Mouse (Mus musculus): Measurements from ENCODE around the gene Olig3.
"Not testable (repeated sequence)": the region's sequence is repeated elsewhere in the genome, so short reads cannot be mapped to it uniquely, and the experiment has no call there.

Olig3 gene

DNA sequence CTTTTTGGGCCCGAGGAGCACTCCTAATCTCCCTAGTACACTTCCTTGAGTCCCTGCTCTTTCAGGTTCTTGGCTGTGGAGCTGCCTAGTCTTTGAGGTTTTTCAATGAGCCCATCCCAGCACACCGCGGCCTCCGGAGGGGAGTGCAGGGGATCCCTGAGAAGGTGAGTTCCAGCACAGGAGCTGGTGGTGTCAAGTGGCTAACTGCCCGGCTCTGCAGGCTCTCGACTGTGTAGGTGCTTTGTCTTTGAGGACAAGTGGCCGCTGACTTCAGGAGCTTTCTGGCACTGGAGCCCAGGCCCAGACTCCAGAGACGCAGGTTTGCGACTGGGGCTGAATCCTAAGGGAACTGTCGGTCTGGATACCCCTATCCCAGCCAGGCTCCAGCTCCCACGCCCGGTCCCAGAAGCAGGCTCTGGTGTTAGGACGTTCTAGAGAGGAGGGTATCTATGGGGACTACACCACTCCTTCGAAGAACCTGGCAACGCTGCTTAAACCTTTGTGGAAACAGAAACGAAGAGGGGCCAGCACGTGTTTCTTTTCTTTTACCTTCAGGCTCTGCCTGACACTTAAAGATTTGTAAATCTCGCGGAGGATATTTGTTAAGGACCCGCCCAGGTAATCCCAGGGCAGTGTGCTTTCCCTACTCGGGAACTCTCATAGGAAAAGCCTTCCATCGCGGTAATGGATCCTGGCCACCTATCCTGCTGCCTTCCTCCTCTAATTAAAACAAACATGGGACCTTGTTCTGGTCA lies 5.4 kb downstream of the Olig3 start:
- DNase-seq (ENCODE audit: low spot score) = no peak

DNA sequence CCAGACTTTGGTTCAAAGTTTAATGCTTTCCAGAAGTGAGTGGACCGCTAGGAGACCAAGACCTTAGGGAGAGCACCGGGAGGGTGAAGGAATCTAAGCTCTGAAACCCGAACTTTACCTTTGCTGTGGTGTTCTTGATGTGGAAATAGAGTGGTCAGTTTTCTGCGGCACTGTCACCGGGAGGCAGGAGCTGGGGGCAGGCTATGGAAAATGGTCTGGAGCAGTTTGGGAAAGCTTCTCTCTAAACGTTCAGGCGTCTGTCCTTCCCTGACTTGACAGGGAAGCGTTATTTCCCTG lies 5.9 kb downstream of the Olig3 start:
- DNase-seq (ENCODE audit: low spot score) = no peak

DNA sequence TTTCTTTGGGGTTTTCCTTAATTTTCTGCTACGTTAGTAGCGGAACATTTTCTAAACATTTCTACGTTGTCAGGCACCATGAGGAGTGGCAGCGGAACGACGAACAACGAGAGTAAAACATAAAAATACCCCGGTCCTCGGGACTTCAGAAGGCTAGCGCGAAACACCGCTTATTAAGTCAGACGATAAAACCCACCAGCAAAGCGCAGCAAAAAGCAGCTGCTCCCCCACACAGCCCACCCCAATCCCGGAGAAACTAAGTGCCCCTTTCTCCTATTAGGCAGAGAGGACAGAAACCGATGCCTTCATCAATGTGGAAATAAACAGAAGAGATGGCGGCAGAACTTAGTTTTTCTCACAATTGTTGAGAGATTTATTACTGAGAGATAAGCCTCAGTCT lies 6.5 kb downstream of the Olig3 start:
- DNase-seq (ENCODE audit: low spot score) = no peak

DNA sequence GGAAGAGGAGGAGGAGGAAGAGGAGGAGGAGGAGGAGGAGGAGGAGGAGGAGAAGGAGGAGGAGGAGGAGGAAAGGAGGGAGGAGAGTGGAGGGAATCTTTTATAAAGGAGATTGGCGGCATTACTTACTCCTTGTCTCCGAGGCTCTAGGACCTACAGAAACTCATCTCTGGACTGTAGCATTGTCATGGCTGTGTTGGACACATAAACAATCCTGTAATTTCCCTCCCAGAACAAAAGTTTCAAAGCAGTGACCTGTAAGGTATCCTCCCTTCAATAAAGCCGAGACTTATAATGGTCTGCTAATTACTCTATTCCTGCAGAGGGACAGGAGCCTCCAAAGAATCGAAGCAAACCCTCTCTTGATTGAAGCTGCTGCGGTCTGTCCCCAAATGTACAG lies 7.0 kb downstream of the Olig3 start:
- no peak for DNase-seq (ENCODE audit: low spot score)

DNA sequence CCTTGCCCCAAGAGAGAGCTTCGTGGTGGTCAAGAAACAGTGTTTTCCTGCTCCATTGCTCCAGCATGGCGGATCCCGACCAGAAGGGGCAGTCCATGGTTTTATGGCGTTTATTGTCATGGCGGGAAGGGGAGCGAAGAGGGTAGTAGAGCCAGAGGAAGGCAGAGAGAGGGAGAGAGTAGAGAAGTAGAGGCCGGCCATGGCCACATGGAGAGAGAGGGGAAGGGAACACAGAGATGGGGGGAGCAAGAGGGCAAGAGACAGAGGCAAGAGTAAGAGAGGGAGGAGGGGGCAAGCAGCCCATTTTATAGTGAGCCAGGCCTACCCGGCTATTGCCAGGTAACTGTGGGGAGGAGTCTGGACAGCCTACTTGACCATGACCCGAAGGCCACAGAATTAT lies 12.8 kb downstream of the Olig3 start:
- no peak for DNase-seq (ENCODE audit: low spot score)

DNA sequence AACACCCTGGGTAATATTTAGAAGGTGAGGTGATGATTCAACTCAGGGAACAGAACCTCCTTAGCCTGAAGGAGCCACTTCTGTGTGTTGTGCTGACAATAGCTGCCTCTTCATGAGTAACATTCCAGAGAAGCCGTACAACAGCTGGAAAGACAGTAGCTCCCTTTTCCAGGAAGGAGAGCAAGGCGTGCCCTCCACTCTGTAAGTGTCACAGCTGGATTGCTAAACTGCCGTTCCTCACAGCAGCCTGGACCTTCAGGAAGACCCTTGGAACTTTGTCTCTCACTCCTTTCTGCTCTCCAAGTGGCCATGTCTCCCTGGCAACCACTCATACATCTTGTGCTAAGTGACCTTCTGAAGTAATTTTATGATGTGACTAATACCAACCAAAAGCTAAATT lies 13.8 kb downstream of the Olig3 start:
- no peak for DNase-seq (ENCODE audit: low spot score)

DNA sequence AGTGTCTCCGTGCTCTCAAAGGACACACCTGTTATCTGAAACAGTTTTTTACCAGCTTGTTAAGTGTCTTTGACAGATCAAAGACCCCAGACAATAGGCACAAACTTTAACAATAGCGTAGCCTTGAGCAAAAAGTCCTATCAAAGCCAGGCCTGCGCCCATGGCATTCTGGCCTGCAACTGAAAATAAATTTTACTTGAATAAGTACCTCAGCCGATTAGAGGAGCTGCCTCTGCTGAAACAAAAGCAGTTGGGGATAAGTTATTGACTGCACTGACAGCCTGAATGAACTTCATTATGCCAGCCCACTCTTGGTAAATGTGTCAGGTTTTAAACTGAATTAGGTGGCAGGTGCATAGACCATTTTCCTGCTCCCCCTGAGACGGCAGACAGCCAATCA lies 15.9 kb downstream of the Olig3 start:
- DNase-seq (ENCODE audit: low spot score) = no peak

DNA sequence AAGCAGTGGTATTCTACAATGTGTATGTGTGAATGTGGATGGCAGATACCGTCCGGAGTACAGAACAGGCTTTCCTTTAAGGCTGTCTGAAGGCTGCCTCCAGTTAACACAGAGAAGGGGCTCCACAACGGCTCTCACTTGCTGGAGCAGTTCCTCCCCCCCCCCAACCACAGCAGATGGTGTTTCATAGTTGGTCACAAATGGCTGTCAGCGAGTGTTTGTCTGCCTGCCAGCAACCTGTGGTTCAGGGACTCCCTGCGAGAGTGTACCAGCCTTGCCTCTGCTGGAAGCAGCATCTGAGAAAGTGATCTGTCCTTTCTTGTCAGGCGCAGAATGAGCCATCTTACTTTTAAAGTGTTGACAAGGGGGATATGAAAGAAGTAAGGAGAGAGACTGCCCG lies 17.5 kb downstream of the Olig3 start:
- no peak for DNase-seq (ENCODE audit: low spot score)

DNA sequence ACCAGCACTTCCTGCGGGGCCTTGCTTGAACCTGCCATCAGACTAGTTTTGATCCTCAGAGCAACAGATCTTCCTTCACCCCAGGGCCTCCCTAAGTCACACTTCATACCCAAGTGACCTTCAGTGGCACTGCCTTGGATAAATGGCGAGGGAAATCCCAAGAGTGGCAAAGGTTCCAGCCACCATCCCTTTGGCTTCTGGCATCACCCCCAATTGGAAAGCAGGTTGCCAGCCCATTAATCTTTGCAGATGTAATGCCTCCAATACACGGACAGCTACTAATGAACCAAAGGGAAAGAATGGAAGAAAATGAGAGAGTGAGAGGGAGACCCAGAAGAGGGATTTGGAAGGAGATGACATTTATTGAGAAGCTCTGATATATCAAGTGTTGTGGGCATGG lies 18.0 kb downstream of the Olig3 start:
- DNase-seq (ENCODE audit: low spot score) = no peak

DNA sequence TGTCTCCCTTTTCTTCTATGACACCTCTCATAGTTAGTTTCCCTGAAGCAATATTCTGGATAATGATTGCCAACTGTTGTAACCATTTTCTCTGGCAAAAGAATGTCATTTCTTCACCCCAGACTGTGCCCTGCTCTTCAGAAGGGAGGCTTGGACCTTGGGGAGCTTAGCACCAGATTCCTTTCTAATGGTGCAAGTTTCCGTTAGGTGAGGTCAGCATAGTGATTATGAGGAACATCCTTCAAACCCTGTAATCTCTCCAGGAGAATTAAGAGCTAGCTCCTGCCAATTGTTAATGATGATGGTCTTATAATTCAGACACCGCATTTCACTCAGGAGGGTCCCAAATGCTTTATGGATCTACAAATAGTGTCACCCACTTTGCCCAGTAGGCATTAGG lies 19.5 kb downstream of the Olig3 start:
- no peak for DNase-seq (ENCODE audit: low spot score)

DNA sequence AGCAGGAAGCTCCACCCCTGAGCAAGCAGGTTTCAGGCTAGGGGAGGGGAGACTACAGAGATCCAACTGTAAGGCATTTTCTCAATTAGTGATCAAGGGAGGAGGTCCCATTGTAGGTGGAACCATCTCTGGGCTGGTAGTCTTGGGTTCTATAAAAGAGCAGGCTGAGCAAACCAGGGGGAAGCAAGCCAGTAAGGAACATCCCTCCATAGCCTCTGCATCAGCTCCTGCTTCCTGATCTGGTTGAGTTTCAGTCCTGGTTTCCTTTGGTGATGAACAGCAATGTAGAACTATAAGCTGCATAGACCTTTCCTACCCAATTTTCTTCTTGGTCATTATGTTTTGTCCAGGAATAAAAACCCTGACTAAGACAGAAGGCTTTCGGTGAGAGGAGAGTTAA lies 24.6 kb downstream of the Olig3 start:
- DNase-seq (ENCODE audit: low spot score) = not testable (repeated sequence)

DNA sequence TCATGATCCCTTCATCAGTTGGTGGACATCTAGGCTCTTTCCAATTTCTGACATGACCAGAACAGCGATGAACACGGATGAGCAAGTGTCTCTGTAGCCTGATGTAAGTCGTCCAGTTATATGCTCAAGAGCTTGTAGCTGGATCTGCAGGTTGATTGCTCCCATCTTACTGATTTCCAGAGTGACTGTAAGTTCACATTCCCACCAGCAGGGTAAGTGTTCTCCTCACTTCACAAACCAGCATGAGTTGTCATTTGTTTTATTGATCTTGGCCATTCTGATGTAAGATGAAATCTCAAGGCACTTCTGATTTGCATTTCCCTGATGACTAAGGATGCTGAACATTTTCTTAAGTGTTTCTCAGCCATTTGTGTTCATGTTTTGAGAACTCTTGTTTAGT lies 27.8 kb downstream of the Olig3 start:
- DNase-seq (ENCODE audit: low spot score) = no peak

DNA sequence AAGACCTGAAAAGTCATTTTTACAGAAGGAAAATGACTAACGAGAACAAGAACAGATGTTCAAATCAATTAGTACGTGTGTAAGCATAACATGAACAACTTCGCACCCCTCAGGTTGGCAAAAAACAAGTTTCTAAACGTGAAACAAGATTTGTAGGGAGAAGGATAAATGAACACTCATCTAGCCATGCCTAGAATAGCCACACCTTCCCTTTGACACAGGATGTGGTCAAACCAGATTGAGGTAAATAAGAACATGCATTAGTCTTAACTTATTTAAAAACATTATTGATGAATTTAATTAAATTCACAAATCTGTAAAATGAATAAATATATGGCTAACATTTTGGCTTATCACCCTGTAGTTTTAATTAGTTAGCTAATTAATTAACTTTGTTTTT lies 35.5 kb downstream of the Olig3 start:
- DNase-seq (ENCODE audit: low spot score) = no peak

DNA sequence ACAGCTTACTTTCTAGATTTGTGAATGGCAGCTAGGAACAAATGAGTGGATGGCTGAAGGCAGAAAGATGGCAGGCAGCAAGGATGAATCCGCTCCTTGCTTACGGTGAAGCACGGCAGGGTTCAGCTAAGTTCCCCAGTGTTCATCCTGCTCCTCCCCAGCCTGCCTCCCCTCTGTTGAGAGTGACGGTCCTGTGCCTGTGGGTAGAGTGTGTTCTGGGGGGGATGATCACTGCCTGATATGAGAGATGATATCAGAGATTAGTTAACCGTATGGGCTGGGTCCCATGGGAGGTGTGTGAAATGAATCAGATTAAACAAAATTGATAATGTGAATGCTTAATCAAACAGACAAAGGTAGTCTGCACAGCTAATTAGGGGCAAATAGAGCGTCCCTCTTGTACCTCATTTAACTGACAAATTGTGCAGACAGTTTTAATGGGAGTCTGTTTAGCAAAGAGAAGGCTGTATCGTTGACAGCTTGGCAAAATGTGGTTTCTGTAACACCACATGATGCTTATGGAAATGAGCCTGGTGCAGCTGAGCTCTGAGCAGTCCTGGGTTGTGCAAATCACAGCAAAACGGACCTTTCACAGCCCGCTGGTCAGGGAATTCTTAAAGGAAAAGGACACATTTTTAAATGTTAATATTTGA lies 40.3 kb downstream of the Olig3 start:
- DNase-seq (ENCODE audit: low spot score) = no peak

DNA sequence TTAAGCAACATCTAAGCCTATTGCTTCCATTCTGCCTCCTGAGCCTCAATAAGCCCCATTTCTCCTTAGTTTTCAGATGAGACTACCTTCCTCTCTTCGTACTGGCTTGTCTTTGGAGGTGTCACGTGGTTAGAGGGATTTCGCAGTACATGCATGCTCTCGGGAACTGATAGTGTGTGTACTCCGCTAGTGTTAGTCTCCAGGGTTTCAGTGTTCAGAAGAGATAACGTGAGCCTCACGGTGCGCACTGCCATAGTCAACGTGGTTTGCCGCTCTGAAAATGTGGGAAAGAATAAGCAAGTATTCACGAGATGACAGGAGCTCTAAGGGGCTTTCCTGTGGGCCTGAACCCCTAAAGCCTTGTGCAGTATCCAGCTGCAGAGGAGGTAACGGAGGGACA lies 41.1 kb downstream of the Olig3 start:
- no peak for DNase-seq (ENCODE audit: low spot score)

DNA sequence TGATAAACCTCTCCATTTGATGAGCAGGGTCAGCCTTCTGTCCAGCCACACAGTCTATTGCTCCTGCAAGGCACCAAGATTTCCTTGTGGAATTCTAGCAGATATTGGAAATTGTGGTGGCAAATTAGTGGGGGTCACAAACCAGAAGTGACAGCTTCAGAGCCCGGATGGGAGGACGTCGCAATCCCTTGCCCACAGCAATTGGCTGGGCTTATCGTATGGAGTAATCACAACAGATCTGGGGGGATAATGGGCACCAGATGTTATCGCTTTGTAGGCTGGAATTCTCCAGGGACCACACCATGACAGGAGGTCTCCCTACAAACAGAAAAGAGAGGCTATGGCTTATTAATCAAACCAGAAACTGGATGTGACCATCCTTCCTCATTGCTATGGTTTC lies 44.8 kb downstream of the Olig3 start:
- no peak for DNase-seq (ENCODE audit: low spot score)

DNA sequence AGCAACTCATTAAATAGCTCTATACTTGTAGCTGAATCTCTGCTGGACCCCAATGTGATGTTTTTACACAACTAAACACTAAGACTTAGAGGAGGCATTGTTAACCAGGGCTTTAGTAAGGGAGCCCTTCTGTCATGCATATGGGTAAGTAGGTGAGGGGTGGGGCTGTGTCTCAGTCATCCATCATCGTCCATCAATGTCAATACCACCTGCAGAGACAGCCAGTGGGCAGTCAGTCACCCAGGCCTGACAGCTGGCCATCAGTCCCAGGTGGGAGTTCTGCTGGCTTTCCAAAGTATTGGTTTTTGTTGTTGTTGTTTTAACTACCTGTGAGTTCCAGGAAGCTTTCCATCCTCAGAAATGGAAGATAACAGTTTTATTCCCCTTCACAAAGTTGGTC lies 48.1 kb downstream of the Olig3 start:
- DNase-seq (ENCODE audit: low spot score) = no peak

DNA sequence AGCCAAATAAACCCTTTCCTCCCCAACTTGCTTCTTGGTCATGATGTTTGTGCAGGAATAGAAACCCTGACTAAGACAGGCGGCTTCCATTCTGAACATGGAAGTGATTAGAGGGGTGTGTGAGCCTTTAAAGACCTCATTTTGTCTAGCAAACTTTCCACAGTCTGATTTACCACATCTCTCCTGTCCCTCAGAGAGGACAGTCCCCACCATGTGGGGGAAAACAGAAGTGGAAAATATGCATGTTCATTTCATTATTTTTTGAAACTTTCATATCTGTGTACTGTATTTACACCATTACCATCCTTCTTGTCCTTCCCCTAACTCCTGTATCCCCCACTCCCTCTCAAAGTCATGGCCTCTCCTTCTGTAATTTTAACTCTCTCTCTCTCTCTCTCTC lies 49.6 kb downstream of the Olig3 start:
- DNase-seq (ENCODE audit: low spot score) = no peak

DNA sequence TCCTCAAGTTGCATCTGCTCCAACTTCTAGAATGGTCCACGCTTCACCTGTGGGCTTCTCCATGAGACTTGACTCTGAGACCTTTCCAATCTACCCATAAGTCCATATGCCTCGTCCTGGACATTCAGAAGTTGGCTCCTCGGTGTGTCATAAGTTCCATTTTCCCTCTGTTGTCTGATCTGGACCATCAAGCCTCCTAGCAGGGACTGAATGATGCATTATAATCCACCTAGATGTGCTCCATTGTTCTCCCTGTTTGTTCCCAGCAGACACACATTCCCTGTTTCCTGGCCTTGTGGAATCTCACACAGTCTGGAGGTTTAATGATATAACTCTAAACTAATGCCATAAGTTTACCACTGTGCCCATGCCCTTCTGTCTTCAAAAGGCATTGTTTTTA lies 50.8 kb downstream of the Olig3 start:
- DNase-seq (ENCODE audit: low spot score) = no peak

Data from left cerebral cortex, adult 11 months (tissue).